Mouse (Mus musculus) ovary, adult 2 months (tissue): ENCODE results near the gene Hdgfl3. TPM values are rescaled to one million over a fixed set of nuclear protein-coding genes. Genes with fewer than 3 reads are reported as not detected.

ENCODE experiments used
- polyA plus RNA-seq: library from polyadenylated mRNA; depleted of rRNA; stranded (reverse); fragments of >200 nt; gene quantifications from 2 replicates; pipeline ENCODE4 v1.2.3, GENCODE M21; 2012; rRNA removed

Gene Hdgfl3
- 10.8 and 16.7 TPM in 2 replicates for polyA plus RNA-seq

GRCm38 (mm10) chr7:81934267-81934745 is at the start of gene Hdgfl3:
TSS of gene Hdgfl3 (minus strand) at chr7:81934473.

DNA sequence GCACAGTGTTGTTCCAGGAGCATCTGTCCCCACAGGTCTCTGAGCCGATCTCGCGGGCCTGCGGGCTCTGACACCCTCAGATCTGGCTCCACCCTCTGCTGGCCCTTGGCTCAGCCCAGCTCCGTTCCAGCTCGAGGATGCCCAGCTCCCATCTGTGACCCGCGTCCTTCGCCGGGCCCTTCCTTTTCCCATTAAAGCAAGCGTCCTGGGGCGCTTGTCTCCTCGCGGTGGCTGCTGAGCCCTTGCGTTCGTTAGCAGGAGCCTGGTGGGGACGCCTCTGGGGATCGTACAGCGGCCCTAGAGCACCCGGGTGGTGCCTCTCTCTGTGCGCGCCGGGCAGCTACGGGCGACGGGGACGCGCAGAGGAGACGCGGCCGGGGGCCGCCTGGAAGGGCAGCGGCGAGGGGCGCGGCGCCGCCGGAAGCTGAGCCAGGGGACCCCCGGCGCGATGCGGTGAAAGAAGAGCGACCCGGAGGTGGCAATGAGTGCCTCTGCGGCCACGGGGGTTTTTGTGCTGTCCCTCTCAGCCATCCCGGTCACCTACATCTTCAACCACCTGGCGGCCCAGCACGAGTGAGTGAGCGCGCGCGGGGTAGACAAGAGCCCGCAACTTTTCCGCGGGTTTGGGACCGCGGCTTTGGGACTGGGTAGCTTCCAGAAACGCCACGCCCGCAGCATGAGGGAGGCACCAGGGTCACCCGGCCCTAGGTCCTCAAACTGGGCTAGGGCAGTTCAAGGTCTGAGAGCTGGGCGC is 75.1 kb downstream of the Hdgfl3 start, which contains the start of gene Tm6sf1:
TSS of gene Tm6sf1 (plus strand) at position 34 of the 754 bp plus-strand sequence.

GRCm38 (mm10) chr7:81855694-81856093 is 78.6 kb downstream of the Hdgfl3 start, which contains the start of gene Gm10160:
TSS of gene Gm10160 (minus strand) at chr7:81855794.

Other genes with a start within 250 kb of the Hdgfl3 start
- 4.7 and 6.6 TPM in 2 replicates for gene Homer2, start 226.9 kb downstream of the Hdgfl3 start, polyA plus RNA-seq
- 5.5 and 6.7 TPM in 2 replicates for gene Ramac, start 171.5 kb downstream of the Hdgfl3 start, polyA plus RNA-seq
- gene 3110040N11Rik, start 145.0 kb downstream of the Hdgfl3 start, polyA plus RNA-seq: 26.9 and 39.6 TPM in 2 replicates
- 45.9 and 67.0 TPM in 2 replicates for gene Btbd1, start 105.0 kb downstream of the Hdgfl3 start, polyA plus RNA-seq
- gene Gm10160, start 78.7 kb downstream of the Hdgfl3 start, polyA plus RNA-seq: not detected in 2 replicates
- 51.8 and 65.4 TPM in 2 replicates for gene Tm6sf1, start 75.5 kb downstream of the Hdgfl3 start, polyA plus RNA-seq
- 3.5 and 3.6 TPM in 2 replicates for gene Bnc1, start 57.8 kb upstream of the Hdgfl3 start, polyA plus RNA-seq
- gene Sh3gl3, start 239.4 kb upstream of the Hdgfl3 start, polyA plus RNA-seq: 0.77 and 1.2 TPM in 2 replicates